Mouse (Mus musculus) kidney, adult 2 months (tissue): Measurements from ENCODE around the gene Atp8a1.

Experiments
- CTCF ChIP-seq: fragments of 200-500 bp; conservative IDR thresholded peaks from 2 replicates; pipeline ENCODE4 v1.5.1; 2011; ENCODE audit warnings: low read depth, mild to moderate bottlenecking, control low read depth, low read length, moderate library complexity, mixed read lengths; ENCODE audit not compliant: insufficient read depth, insufficient read length
- POLR2A ChIP-seq: fragments of 200-500 bp; IDR thresholded peaks from one replicate; pipeline ENCODE4 v1.6.1; 2011; ENCODE audit warnings: low read depth, low read length, control low read depth

DNA sequence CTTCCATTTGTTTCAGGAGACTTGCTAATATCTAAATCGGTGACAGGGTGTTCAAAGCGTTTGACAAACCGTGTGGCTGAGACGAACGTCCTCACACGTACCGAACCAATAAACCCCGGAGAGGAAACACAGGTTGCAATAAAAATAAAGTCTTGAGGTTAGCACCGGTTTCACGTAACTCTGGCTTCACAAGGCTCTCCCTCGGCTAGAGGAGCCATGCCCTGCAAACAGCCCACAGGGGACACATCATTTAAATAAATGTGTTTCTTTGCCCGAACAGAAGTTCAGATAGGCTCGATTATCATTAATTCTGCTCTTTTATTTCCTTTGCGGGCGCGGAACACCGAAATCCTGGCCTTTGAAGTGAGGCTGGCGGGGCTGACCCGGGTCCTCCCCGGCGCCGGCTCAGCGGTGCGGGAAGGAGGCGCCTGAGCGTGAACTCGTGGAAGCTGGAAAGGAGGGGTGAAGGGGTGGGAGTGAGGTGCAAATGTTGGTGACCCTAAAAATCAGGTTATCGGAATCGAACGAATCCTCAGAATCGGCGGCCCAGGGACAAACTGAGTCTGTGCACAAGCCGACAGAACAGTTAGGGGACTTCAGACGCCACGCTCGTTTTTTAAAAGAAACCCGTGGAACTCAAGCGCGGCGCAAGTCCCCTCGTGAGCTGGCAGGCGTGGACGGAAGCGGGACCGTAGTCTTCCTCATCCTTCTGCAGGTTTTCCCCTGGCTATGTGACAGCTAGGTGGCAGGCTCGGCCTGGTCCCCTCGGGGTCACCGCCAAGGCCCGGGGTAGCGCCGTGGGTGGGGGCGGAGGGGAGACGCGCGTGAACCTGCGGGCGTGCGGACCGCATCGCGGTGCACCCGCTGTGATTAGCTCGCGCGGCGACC, 240.1 kb downstream of the Atp8a1 start:
- TF ChIP-seq POLR2A (no peak), CTCF (no peak)
